Mouse (Mus musculus) embryonic fibroblast, embryonic 13.5 days (primary cell): ENCODE results near the gene Ttc30b.

Source experiments
- CTCF ChIP-seq: IDR thresholded peaks from 2 replicates; pipeline ENCODE4 v1.5.1; 2011; ENCODE audit warnings: mild to moderate bottlenecking, control low read depth, low read length, moderate library complexity, borderline replicate concordance; ENCODE audit not compliant: insufficient read depth
- POLR2A ChIP-seq: IDR thresholded peaks from 2 replicates; pipeline ENCODE4 v1.6.1; 2011; ENCODE audit warnings: low read depth, mild to moderate bottlenecking, control low read depth, low read length, moderate library complexity

GRCm38 (mm10) chr2:75987739-75988138 is 49.4 kb upstream of the Ttc30b start:
- no peak for TF ChIP-seq CTCF
- no peak for TF ChIP-seq POLR2A
